Mouse (Mus musculus) ES-Bruce4 (cell line): ENCODE results near the gene Ttc9c. TPM values are rescaled to one million over a fixed set of nuclear protein-coding genes. Genes with fewer than 3 reads are reported as not detected.

ENCODE experiments used
- H3K27ac ChIP-seq: 2 replicates; pipeline ENCODE4 v1.5.1; 2012; ENCODE audit warnings: low read length, inconsistent platforms; ENCODE audit not compliant: insufficient read depth
- H3K27me3 ChIP-seq: 2 replicates; pipeline ENCODE4 v1.6.1; 2012; ENCODE audit warnings: mild to moderate bottlenecking, low read length, inconsistent platforms; ENCODE audit not compliant: control insufficient read depth, poor library complexity, insufficient read depth, severe bottlenecking
- H3K36me3 ChIP-seq: 2 replicates; pipeline ENCODE4 v1.6.1; 2012; ENCODE audit warnings: inconsistent platforms, mild to moderate bottlenecking, low read length, moderate library complexity; ENCODE audit not compliant: control insufficient read depth, poor library complexity, insufficient read depth, severe bottlenecking
- H3K4me1 ChIP-seq: one replicate; pipeline ENCODE4 v1.8.1; 2011; ENCODE audit warnings: low read length; ENCODE audit not compliant: control insufficient read depth, insufficient read depth
- H3K4me3 ChIP-seq: 2 replicates; pipeline ENCODE4 v1.5.1; 2011; ENCODE audit warnings: low read depth, mild to moderate bottlenecking, low read length
- H3K9ac ChIP-seq: 2 replicates; pipeline ENCODE4 v1.6.1; 2012; ENCODE audit warnings: low read depth, mild to moderate bottlenecking, inconsistent platforms; ENCODE audit not compliant: poor library complexity, severe bottlenecking
- H3K9me3 ChIP-seq: replicated peaks from 2 replicates; pipeline ENCODE4 v1.6.1; 2012; ENCODE audit warnings: mild to moderate bottlenecking, low read length, inconsistent platforms; ENCODE audit not compliant: control insufficient read depth, poor library complexity, insufficient read depth, severe bottlenecking
- CTCF ChIP-seq: IDR thresholded peaks from one replicate; pipeline ENCODE4 v1.8.1; 2011; ENCODE audit warnings: low read depth, low read length
- EP300 ChIP-seq: IDR thresholded peaks from 2 replicates; pipeline ENCODE4 v1.6.1; 2011; ENCODE audit warnings: low read depth, low read length; ENCODE audit not compliant: insufficient read depth
- POLR2A ChIP-seq: IDR thresholded peaks from one replicate; pipeline ENCODE4 v1.8.1; 2011; ENCODE audit warnings: low read length; ENCODE audit not compliant: insufficient read depth
- polyA plus RNA-seq: library from polyadenylated mRNA; stranded (reverse); fragments of >200 nt; gene quantifications from 2 replicates; pipeline ENCODE4 v1.2.4, GENCODE M21; 2011; ENCODE audit warnings: low read depth; ENCODE audit not compliant: missing spikeins, insufficient read depth, insufficient read length

Gene Ttc9c
- polyA plus RNA-seq, 1 experiment = 84.9 TPM

GRCm38 (mm10) chr19:8803879-8804660 lies 15.1 kb downstream of the Ttc9c start:
- no peak for TF ChIP-seq CTCF
- TF ChIP-seq POLR2A = no peak
- TF ChIP-seq EP300 = no peak
- Histone ChIP-seq H3K9ac (no peak overlapping the region), H3K9me3 (no peaks in the 10 kb centered on the region), H3K4me3 (no peak overlapping the region), H3K27me3 (no peaks in the 10 kb centered on the region), H3K4me1 (no peaks in the 10 kb centered on the region), H3K27ac (no peak overlapping the region), H3K36me3 (peaks cover 16% of the 10 kb centered on the region)

GRCm38 (mm10) chr19:8803204-8803780 lies 15.8 kb downstream of the Ttc9c start:
- H3K9ac ChIP-seq = no peak overlapping the region; the same call in 1 of the 2 replicates
- peak overlapping the region; percentile 22 for H3K4me3 ChIP-seq
- no peak for TF ChIP-seq EP300
- no peak for TF ChIP-seq CTCF
- TF ChIP-seq POLR2A = no peak
- no peaks in the 10 kb centered on the region for H3K27me3 ChIP-seq
- no peaks in the 10 kb centered on the region for H3K4me1 ChIP-seq
- no peaks in the 10 kb centered on the region for H3K9me3 ChIP-seq
- peak overlapping the region; percentile 12; the same call in 1 of the 2 replicates for H3K27ac ChIP-seq
- H3K36me3 ChIP-seq = peaks cover 12% of the 10 kb centered on the region

DNA sequence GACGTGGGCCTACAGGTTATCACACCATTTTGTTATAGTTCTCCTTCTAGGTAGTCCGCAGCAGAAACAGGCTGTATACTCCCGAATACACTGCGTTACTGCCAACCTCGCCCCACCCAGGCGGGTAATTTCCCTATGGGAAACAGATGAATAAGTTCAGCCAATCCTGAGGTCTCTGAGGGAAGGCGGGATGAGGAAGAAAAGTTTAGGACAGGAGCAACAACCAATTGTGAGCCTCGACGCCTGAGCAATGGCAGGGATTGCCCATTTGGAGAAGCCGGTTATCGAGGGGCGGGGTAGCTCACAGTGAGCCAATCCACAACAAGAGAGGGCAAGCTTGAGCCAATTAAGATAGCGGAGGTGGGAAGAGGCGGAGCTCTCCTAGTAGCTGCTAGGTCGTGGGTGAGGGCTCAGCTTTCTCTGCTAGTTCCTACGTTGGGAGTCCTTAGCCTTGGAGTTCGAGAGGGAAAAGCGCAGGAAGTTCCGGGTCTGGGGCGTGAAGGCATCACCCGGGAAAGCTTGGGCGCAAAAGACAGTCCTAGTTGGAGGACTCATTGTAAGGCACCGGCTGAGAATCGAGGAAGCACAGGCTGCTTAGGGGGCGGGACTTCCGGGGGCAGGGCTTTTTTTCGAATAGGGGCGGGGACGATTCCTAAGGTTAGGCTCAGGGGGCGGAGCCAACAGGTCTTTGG lies 16.9 kb downstream of the Ttc9c start, which contains the start of gene Zbtb3:
Gene Zbtb3, plus strand, starts transcription at position 426 of the 692 bp plus-strand sequence.
- Histone ChIP-seq H3K36me3 (peaks cover 8% of the 10 kb centered on the region; the same call in 1 of the 2 replicates), H3K9ac (peak within 1 kb of the TSS; percentile 73), H3K27ac (peak within 1 kb of the TSS; percentile 75), H3K4me3 (peak within 1 kb of the TSS; percentile 91), H3K9me3 (no peaks in the 10 kb centered on the region), H3K27me3 (no peaks in the 10 kb centered on the region), H3K4me1 (no peaks in the 10 kb centered on the region)
- TF ChIP-seq POLR2A (peak; percentile 72), CTCF (no peak)

DNA sequence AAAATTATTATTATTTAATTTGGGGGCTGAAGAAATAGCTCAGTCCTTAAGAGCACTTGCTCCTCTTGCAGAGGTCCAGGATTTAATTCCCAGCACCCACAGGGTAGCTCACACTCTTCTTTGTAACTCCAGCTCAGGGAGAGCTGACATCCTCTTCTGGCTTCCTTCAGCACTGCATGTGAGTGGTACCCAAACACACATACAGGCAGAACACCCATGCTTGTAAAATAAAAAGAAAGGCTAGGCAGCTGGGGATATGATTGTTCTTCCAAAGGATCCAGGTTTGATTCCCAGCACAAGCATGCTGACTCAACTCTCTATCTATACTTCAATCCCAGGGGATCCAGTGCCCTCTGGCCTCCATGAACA lies 20.2 kb downstream of the Ttc9c start:
- H3K27ac ChIP-seq = no peak overlapping the region
- TF ChIP-seq POLR2A = no peak
- TF ChIP-seq CTCF = no peak

DNA sequence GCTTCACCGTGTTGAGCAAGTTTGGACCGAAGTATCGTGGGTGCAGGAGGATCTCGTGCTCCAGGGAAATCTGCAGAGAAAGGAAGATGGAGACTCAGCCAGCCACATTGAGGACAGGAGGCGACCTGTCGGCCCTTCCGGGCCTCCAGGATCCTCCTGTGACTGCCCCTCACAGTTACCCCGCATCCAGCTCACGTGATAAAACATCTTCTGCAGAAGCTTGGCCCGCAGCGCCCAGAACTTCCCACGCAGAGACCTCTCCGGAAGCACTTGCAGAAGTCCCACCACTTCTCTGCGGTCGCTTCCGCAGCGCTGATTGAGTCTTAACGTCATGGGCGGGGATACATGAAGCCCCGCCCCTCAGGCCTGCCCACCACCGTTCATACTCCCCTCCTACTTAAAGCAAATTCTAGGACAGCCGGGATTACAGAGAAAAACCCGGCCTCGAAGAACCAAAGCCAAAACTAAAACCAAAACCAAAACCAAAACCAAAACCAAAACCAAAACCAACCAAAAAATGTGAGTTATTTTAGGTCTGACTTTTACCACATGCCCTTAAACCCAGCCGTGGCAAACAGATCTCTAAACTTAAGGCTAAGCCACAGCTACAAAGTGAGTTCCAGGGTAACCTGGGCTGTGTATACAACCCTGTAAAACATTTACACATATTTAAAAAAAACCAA lies 20.7 kb downstream of the Ttc9c start, which contains the start of gene Polr2g:
Gene Polr2g, minus strand, starts transcription at position 314 of the 683 bp plus-strand sequence.
- no peaks in the 10 kb centered on the region for H3K9me3 ChIP-seq
- no peak within 1 kb of the TSS for H3K27ac ChIP-seq
- no peaks in the 10 kb centered on the region for H3K4me1 ChIP-seq
- H3K9ac ChIP-seq = peak within 1 kb of the TSS; percentile 71
- H3K4me3 ChIP-seq = peak within 1 kb of the TSS; percentile 95
- TF ChIP-seq EP300 = no peak
- TF ChIP-seq CTCF = no peak
- TF ChIP-seq POLR2A = peak; percentile 91
- peaks cover 23% of the 10 kb centered on the region for H3K36me3 ChIP-seq
- H3K27me3 ChIP-seq = no peaks in the 10 kb centered on the region

More for the DNA sequence above, 20.2 kb downstream of the Ttc9c start:
- peak overlapping the region; percentile 71; the same call in 1 of the 2 replicates for H3K9ac ChIP-seq
- H3K9me3 ChIP-seq = no peaks in the 10 kb centered on the region
- peaks cover 19% of the 10 kb centered on the region for H3K36me3 ChIP-seq
- H3K4me1 ChIP-seq = no peaks in the 10 kb centered on the region
- H3K4me3 ChIP-seq = no peak overlapping the region
- H3K27me3 ChIP-seq = no peaks in the 10 kb centered on the region
